Mouse (Mus musculus) CH12.LX (cell line): ENCODE data around the gene Pmvk. TPM values are rescaled to one million over a fixed set of nuclear protein-coding genes. Genes with fewer than 3 reads are reported as not detected.

Experiments
- DNase-seq: peaks from one replicate; pipeline ENCODE4 v3.0.0-alpha.2; 2013; ENCODE audit errors: extremely low read depth
- H3K27ac ChIP-seq: 2 replicates; pipeline ENCODE4 v1.5.1; 2012; ENCODE audit warnings: low read depth, mild to moderate bottlenecking, control low read depth, moderate library complexity; ENCODE audit not compliant: insufficient read depth
- H3K27me3 ChIP-seq: replicated peaks from 2 replicates; pipeline ENCODE3; 2012; ENCODE audit warnings: inconsistent platforms
- H3K36me3 ChIP-seq, 2 experiments: replicated peaks in 1 of 2; 2 replicates each; pipeline versions ENCODE3 to v1.6.1; 2012; ENCODE audit warnings: inconsistent platforms in 1 of 2, low read length in 1 of 2, mild to moderate bottlenecking in 1 of 2, mixed read lengths in 1 of 2, moderate library complexity in 1 of 2; ENCODE audit not compliant: control insufficient read depth in 1 of 2, insufficient read depth in 1 of 2
- H3K4me1 ChIP-seq, 2 experiments: 2 replicates each; pipeline ENCODE4 v1.6.1; 2012; ENCODE audit warnings: inconsistent platforms in 1 of 2, moderate library complexity in 1 of 2; ENCODE audit not compliant: insufficient read depth in 2 of 2, control insufficient read depth in 1 of 2
- H3K4me2 ChIP-seq: 2 replicates; pipeline ENCODE4 v1.6.1; 2012; ENCODE audit warnings: low read depth, mild to moderate bottlenecking, control low read depth; ENCODE audit not compliant: poor library complexity, insufficient read depth, severe bottlenecking
- H3K4me3 ChIP-seq, 3 experiments: fragments of 150-350 bp in 1 of 3; sonication (generic) in 1 of 3; replicated peaks in 1 of 3; 2 replicates each; pipeline versions ENCODE3 to v1.5.1; 2011 to 2012; ENCODE audit warnings: low read depth in 2 of 3, low read length in 2 of 3, mild to moderate bottlenecking in 2 of 3, moderate library complexity in 2 of 3, control low read depth in 1 of 3, improper control_type of control experiment in 1 of 3, inconsistent platforms in 1 of 3, mixed read lengths in 1 of 3; ENCODE audit not compliant: poor library complexity in 1 of 3
- H3K79me2 ChIP-seq: replicated peaks from 2 replicates; pipeline ENCODE4 v1.6.1; 2012; ENCODE audit warnings: mild to moderate bottlenecking, moderate library complexity; ENCODE audit not compliant: control insufficient read depth, poor library complexity, insufficient read depth, severe bottlenecking; ENCODE audit errors: extremely low read depth
- H3K9ac ChIP-seq: 2 replicates; pipeline ENCODE4 v1.6.1; 2012; ENCODE audit warnings: low read depth, mild to moderate bottlenecking, control low read depth, moderate library complexity; ENCODE audit not compliant: insufficient read depth
- H3K9me3 ChIP-seq: replicated peaks from 2 replicates; pipeline ENCODE3; 2012; ENCODE audit warnings: low read length, inconsistent platforms, mixed read lengths
- CHD1 ChIP-seq: IDR thresholded peaks from 2 replicates; pipeline ENCODE4 v1.6.1; 2012; ENCODE audit warnings: low read depth, low read length, improper control_type of control experiment, inconsistent platforms
- E2F4 ChIP-seq: IDR thresholded peaks from 2 replicates; pipeline ENCODE4 v1.6.1; 2011; ENCODE audit warnings: low read depth, low read length, improper control_type of control experiment; ENCODE audit not compliant: insufficient replicate concordance
- ELF1 ChIP-seq: IDR thresholded peaks from 2 replicates; pipeline ENCODE4 v1.6.1; 2014; ENCODE audit warnings: low read depth, mild to moderate bottlenecking, inconsistent platforms, low read length, improper control_type of control experiment
- ETS1 ChIP-seq: conservative IDR thresholded peaks from 2 replicates; pipeline ENCODE4 v1.6.1; 2012; ENCODE audit warnings: low read depth, mild to moderate bottlenecking, inconsistent platforms, low read length, improper control_type of control experiment, moderate library complexity
- HCFC1 ChIP-seq: IDR thresholded peaks from 2 replicates; pipeline ENCODE4 v1.6.1; 2012; ENCODE audit warnings: low read depth, mild to moderate bottlenecking, inconsistent platforms, low read length, improper control_type of control experiment
- IRF4 ChIP-seq: IDR thresholded peaks from 2 replicates; pipeline ENCODE4 v1.6.1; 2014; ENCODE audit warnings: low read depth, mild to moderate bottlenecking, inconsistent platforms, low read length, improper control_type of control experiment
- JUN ChIP-seq: IDR thresholded peaks from 2 replicates; pipeline ENCODE4 v1.6.1; 2011; ENCODE audit warnings: low read depth, mild to moderate bottlenecking, low read length, improper control_type of control experiment, moderate library complexity; ENCODE audit not compliant: insufficient read depth
- JUND ChIP-seq: conservative IDR thresholded peaks from 2 replicates; pipeline ENCODE4 v1.6.1; 2011; ENCODE audit warnings: low read depth, low read length, improper control_type of control experiment
- MAFK ChIP-seq: IDR thresholded peaks from 2 replicates; pipeline ENCODE4 v1.6.1; 2011; ENCODE audit warnings: low read length, improper control_type of control experiment; ENCODE audit not compliant: insufficient replicate concordance
- MAX ChIP-seq: IDR thresholded peaks from 2 replicates; pipeline ENCODE4 v1.6.1; 2011; ENCODE audit warnings: low read length, improper control_type of control experiment
- MXI1 ChIP-seq: IDR thresholded peaks from 2 replicates; pipeline ENCODE4 v1.6.1; 2011; ENCODE audit warnings: mild to moderate bottlenecking, low read depth, low read length, improper control_type of control experiment
- NELFE ChIP-seq: IDR thresholded peaks from 2 replicates; pipeline ENCODE4 v1.6.1; 2011; ENCODE audit warnings: low read depth, low read length, improper control_type of control experiment
- NRF1 ChIP-seq: IDR thresholded peaks from 2 replicates; pipeline ENCODE4 v1.6.1; 2014; ENCODE audit warnings: low read depth, mild to moderate bottlenecking, inconsistent platforms, low read length, improper control_type of control experiment, moderate library complexity
- POLR2A ChIP-seq: IDR thresholded peaks from 2 replicates; pipeline ENCODE4 v1.6.1; 2011; ENCODE audit warnings: low read depth, mild to moderate bottlenecking, improper control_type of control experiment, low read length
- POLR2AphosphoS2 ChIP-seq: IDR thresholded peaks from 2 replicates; pipeline ENCODE4 v1.6.1; 2011; ENCODE audit warnings: low read depth, low read length, improper control_type of control experiment
- RAD21 ChIP-seq: IDR thresholded peaks from 2 replicates; pipeline ENCODE4 v1.6.1; 2011; ENCODE audit warnings: low read depth, mild to moderate bottlenecking, low read length, improper control_type of control experiment, moderate library complexity
- SIN3A ChIP-seq: IDR thresholded peaks from 2 replicates; pipeline ENCODE4 v1.6.1; 2012; ENCODE audit warnings: low read length, improper control_type of control experiment, inconsistent platforms
- SMC3 ChIP-seq: IDR thresholded peaks from 2 replicates; pipeline ENCODE4 v1.6.1; 2011; ENCODE audit warnings: low read depth, low read length, improper control_type of control experiment
- TBP ChIP-seq: conservative IDR thresholded peaks from 2 replicates; pipeline ENCODE4 v1.6.1; 2011; ENCODE audit warnings: low read depth, low read length, improper control_type of control experiment
- TCF12 ChIP-seq: IDR thresholded peaks from 2 replicates; pipeline ENCODE4 v1.6.1; 2014; ENCODE audit warnings: low read depth, mild to moderate bottlenecking, inconsistent platforms, low read length, improper control_type of control experiment
- UBTF ChIP-seq: IDR thresholded peaks from 2 replicates; pipeline ENCODE4 v1.6.1; 2012; ENCODE audit warnings: low read depth, mild to moderate bottlenecking, inconsistent platforms, low read length, improper control_type of control experiment, moderate library complexity
- USF1 ChIP-seq: IDR thresholded peaks from 2 replicates; pipeline ENCODE4 v1.6.1; 2014; ENCODE audit warnings: low read depth, mild to moderate bottlenecking, inconsistent platforms, low read length, improper control_type of control experiment
- ZMIZ1 ChIP-seq: IDR thresholded peaks from 2 replicates; pipeline ENCODE4 v1.6.1; 2012; ENCODE audit warnings: low read depth, mild to moderate bottlenecking, inconsistent platforms, low read length, improper control_type of control experiment
- dilution Hi-C: fragments of 300-500 bp; cut with MboI; formaldehyde crosslinking; loops from 2 replicates; pipeline ENCODE4 v1.14.3; 2020; ENCODE audit warnings: low sequenced_read_pairs; ENCODE audit not compliant: extremely low pct_unique_long_range_greater_than_20kb, extremely low pct_ligation_motif_present
- in situ Hi-C: fragments of 300-500 bp; cut with MboI; formaldehyde crosslinking; loops from 3 replicates; pipeline ENCODE4 v1.14.3; 2019; ENCODE audit warnings: low sequenced_read_pairs, low pct_ligation_motif_present, low pct_unique_long_range_greater_than_20kb, mixed read lengths
- polyA plus RNA-seq: library from polyadenylated mRNA; unstranded; fragments of >175 nt; gene quantifications from 2 replicates; pipeline ENCODE4 v1.2.1, GENCODE M21; 2012; ENCODE audit warnings: low read depth; ENCODE audit not compliant: insufficient read length
- total RNA-seq, 2 experiments: library from RNA; depleted of rRNA; stranded (reverse); fragments of 300-350 nt in 1 of 2; fragments of >200 nt in 1 of 2; gene quantifications; 2 replicates each; pipeline ENCODE4 v1.2.3; 2012 to 2014

The Pmvk gene
- total and polyA plus RNA-seq, 3 experiments = 42.0 to 69.3 (median 50.5) TPM

GRCm38 (mm10) chr3:89418170-89418860 is 36.0 kb upstream of the Pmvk start, which contains the start of the genes Cks1b and Shc1 (continued):
- TF ChIP-seq POLR2AphosphoS2 (peak; percentile 90), USF1 (no peak), NRF1 (peak; percentile 54; the same call in 1 of the 2 replicates), E2F4 (peak; percentile 87; the same call in 1 of the 2 replicates), RAD21 (no peak), TBP (peak; percentile 42; the same call in 1 of the 2 replicates), TCF12 (peak; percentile 43; the same call in 1 of the 2 replicates), IRF4 (peak; percentile 28; the same call in 1 of the 2 replicates)

GRCm38 (mm10) chr3:89418861-89419250 is 35.5 kb upstream of the Pmvk start:
- Histone ChIP-seq H3K79me2 (peaks cover 51% of the 10 kb centered on the region), H3K27me3 (no peaks in the 10 kb centered on the region), H3K4me1 (peaks cover 18 to 47% of the 10 kb centered on the region in 2 experiments), H3K4me2 (peak overlapping the region; percentile 96), H3K36me3 (peaks cover 40 to 49% of the 10 kb centered on the region in 2 experiments), H3K9ac (peak overlapping the region; percentile 98), H3K9me3 (peaks cover 8% of the 10 kb centered on the region), H3K27ac (peak overlapping the region; percentile 72), H3K4me3 (peak overlapping the region; percentile 69 to 85 (median 81))
- dilution Hi-C loops = no loop called here
- peak; percentile 37 for DNase-seq
- TF ChIP-seq SIN3A (peak; percentile 18; the same call in 1 of the 2 replicates), CHD1 (0 out of 2 replicates have a peak, but pooled peaks have one; percentile 60), NELFE (no peak; the same call in 1 of the 2 replicates)
- in situ Hi-C loops = no loop called here

- TF ChIP-seq POLR2A = no peak
- no peak for TF ChIP-seq E2F4
- no peak for TF ChIP-seq CHD1
- TF ChIP-seq NRF1 = no peak
- no peak for TF ChIP-seq SMC3
- TF ChIP-seq RAD21 = no peak
- TF ChIP-seq JUN = no peak
- no peak for TF ChIP-seq MAX
- no peak for TF ChIP-seq ELF1
- TF ChIP-seq USF1 = no peak
- TF ChIP-seq MAFK = no peak
- TF ChIP-seq ZMIZ1 = no peak
- TF ChIP-seq HCFC1 = no peak
- TF ChIP-seq MXI1 = no peak; the same call in 1 of the 2 replicates
- no peak for TF ChIP-seq POLR2AphosphoS2
- no peak for TF ChIP-seq JUND
- no peak for TF ChIP-seq ETS1
- TF ChIP-seq UBTF = no peak
- TF ChIP-seq SIN3A = no peak
- no peak for DNase-seq
- peaks cover 40 to 50% of the 10 kb centered on the region in 2 experiments for H3K36me3 ChIP-seq
- H3K27me3 ChIP-seq = no peaks in the 10 kb centered on the region
- H3K79me2 ChIP-seq = peaks cover 51% of the 10 kb centered on the region
- dilution Hi-C loops (no loop called here), in situ Hi-C loops (no loop called here)
- peak overlapping the region; percentile 22; the same call in 1 of the 2 replicates for H3K27ac ChIP-seq
- H3K4me3 ChIP-seq = peak overlapping the region; percentile 69 to 85 (median 81)
- H3K4me2 ChIP-seq = peak overlapping the region; percentile 96
- peak overlapping the region; percentile 98 for H3K9ac ChIP-seq
- peaks cover 18 to 47% of the 10 kb centered on the region in 2 experiments for H3K4me1 ChIP-seq
- peaks cover 8% of the 10 kb centered on the region for H3K9me3 ChIP-seq
Measured at GRCm38 (mm10) chr3:89419571-89419970, 34.8 kb upstream of the Pmvk start.
